Mouse (Mus musculus) lung, embryonic 16.5 days (tissue): ENCODE measurements at regions not wholly inside any gene's neighbourhood (a gene's known extent, or its start where the extent isn't known, plus 50 kb on each side); places are given as distances from the start of the nearest gene placed in this dataset.

Experiments
- ATAC-seq: fragments of 200-750 bp; cut with Nextera tagmentation; 2 replicates; pipeline ENCODE4 v1.8.0; 2017; ENCODE audit warnings: low read depth, mild to moderate bottlenecking, moderate library complexity
- H3K27ac ChIP-seq: fragments of 300-500 bp; sonication (generic); 2 replicates; pipeline ENCODE4 v1.5.1; 2014; ENCODE audit warnings: mild to moderate bottlenecking, control low read depth, low read length
- H3K27me3 ChIP-seq: fragments of 300-500 bp; sonication (generic); 2 replicates; pipeline ENCODE4 v1.6.1; 2014; ENCODE audit warnings: low read depth, low read length, mixed read lengths; ENCODE audit not compliant: control insufficient read depth, insufficient read depth
- H3K36me3 ChIP-seq: fragments of 300-500 bp; sonication (generic); 2 replicates; pipeline ENCODE4 v1.6.1; 2014; ENCODE audit warnings: low read length; ENCODE audit not compliant: control insufficient read depth, insufficient read depth
- H3K4me1 ChIP-seq: fragments of 300-500 bp; sonication (generic); replicated peaks from 2 replicates; pipeline ENCODE4 v1.6.1; 2014; ENCODE audit warnings: low read length, mixed read lengths; ENCODE audit not compliant: control insufficient read depth, insufficient read depth
- H3K4me2 ChIP-seq: fragments of 300-500 bp; sonication (generic); 2 replicates; pipeline ENCODE4 v1.6.1; 2014; ENCODE audit warnings: low read depth, low read length, control low read depth
- H3K4me3 ChIP-seq: fragments of 300-500 bp; sonication (generic); 2 replicates; pipeline ENCODE4 v1.5.1; 2014; ENCODE audit warnings: mild to moderate bottlenecking, low read length, control low read depth
- H3K9ac ChIP-seq: fragments of 300-500 bp; sonication (generic); 2 replicates; pipeline ENCODE4 v1.6.1; 2014; ENCODE audit warnings: low read length, control low read depth
- H3K9me3 ChIP-seq: fragments of 300-500 bp; sonication (generic); 2 replicates; pipeline ENCODE4 v1.6.1; 2016; ENCODE audit warnings: low read length; ENCODE audit not compliant: control insufficient read depth
- WGBS: fragments of 180-500 bp; shearing (Covaris S2); extraction: QIAGEN DNeasy Blood & Tissue Kit; methylation state at CpG from one replicate; pipeline ENCODE4 v1.1.7; 2014; 5-methylcytosine and 5-hydroxymethylcytosine counted together

DNA sequence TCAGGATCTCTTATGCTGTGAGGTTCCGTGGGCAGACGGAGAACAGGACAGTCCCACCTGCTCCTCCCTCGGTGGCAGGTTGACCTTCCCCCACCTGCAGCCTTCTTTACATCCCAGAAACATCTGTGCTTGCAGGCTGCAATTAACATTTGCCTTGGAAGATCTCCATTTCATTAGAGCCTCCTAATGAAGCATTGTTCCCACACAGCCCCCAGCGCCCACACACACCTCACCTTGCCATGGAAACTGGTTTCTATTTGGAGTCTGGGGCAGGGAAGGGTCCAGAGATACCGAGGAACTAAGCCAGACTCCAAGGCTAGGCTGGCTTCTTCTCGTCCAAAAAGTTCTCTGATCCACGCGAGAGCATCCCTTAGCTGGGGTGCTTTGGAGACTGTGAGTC is 56.6 kb upstream of the Rpl38 start:
- no peak for ATAC-seq
- Histone ChIP-seq H3K27ac (no peak overlapping the region), H3K27me3 (no peaks in the 10 kb centered on the region), H3K9me3 (no peaks in the 10 kb centered on the region), H3K4me1 (no peaks in the 10 kb centered on the region), H3K9ac (no peak overlapping the region), H3K4me3 (no peak overlapping the region), H3K4me2 (no peak overlapping the region), H3K36me3 (no peaks in the 10 kb centered on the region)
- WGBS, result 76% methylated on average over 8 of the region's 8 CpGs

DNA sequence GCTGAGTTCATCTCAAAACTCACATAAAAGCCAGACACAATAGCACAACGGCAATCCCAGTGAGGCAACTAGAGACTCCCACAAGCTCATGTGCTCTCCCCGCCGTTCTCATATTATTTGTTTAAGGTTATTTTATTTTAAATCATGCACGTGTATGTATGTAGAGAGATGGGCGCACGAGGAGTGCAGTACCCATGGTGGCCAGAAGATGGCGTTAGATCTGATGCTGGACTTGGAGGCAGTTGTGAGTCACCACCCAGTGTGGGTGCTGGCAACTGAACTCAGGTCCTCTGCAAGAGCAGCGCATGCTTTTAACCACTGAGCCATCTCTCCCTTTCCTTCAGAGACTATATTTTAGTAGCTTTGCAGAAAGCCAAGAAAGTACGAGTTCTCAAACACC is 60.3 kb upstream of the Rpl38 start:
- H3K9ac ChIP-seq, result no peak overlapping the region

DNA sequence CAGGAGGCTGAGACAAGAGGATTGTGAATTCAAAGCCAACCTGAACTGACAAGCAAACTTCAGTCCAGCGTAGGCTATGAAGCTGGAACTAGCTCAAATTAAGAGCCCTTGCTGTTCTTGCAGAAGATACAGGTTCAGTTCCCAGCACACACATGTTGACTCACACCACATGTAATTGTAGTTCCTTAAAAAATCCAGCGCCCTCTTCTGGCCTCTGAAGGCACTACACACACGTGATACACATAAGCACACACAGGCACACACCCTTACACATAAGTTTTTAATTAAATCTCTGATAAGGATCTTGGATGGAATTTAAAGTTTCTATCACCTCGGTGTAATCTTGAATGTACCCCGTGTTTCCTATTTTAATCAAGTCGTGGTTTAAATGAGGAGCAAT is 65.2 kb upstream of the Rpl38 start:
- Histone ChIP-seq H3K27ac (no peak overlapping the region), H3K9me3 (no peaks in the 10 kb centered on the region), H3K27me3 (no peaks in the 10 kb centered on the region), H3K36me3 (no peaks in the 10 kb centered on the region), H3K4me3 (no peak overlapping the region), H3K4me2 (no peak overlapping the region), H3K4me1 (no peaks in the 10 kb centered on the region), H3K9ac (no peak overlapping the region)
- 79% methylated on average over 6 of the region's 6 CpGs for WGBS
- no peak for ATAC-seq

More for the DNA sequence above, 60.3 kb upstream of the Rpl38 start:
- WGBS, result 84% methylated on average over 9 of the region's 9 CpGs
- Histone ChIP-seq H3K27ac (no peak overlapping the region), H3K4me2 (no peak overlapping the region), H3K4me3 (no peak overlapping the region), H3K9me3 (no peaks in the 10 kb centered on the region), H3K4me1 (no peaks in the 10 kb centered on the region), H3K36me3 (no peaks in the 10 kb centered on the region), H3K27me3 (no peaks in the 10 kb centered on the region)
- ATAC-seq, result no peak

DNA sequence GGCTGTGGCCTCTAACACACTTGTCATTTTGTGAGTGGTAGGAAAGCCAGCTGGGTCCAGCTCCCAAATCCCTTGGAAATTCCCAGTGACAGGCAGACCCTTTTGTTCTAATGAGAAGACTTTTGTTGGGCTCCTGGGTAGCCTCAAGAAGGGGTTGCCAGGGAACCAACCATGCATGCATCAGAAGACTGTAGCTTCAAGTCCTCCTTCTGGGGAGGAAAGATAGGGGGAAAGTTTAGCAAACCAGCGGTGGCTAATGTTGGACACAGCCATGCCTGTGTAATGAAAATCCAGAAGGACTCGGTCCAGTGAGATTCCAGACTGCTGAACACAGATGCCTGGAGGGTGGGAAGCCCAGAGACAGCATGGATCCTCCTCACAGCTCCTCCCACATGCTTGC is 71.1 kb upstream of the Rpl38 start:
- Histone ChIP-seq H3K9me3 (no peaks in the 10 kb centered on the region), H3K27me3 (no peaks in the 10 kb centered on the region), H3K4me3 (no peak overlapping the region), H3K36me3 (no peaks in the 10 kb centered on the region), H3K4me1 (no peaks in the 10 kb centered on the region), H3K27ac (no peak overlapping the region), H3K9ac (no peak overlapping the region), H3K4me2 (no peak overlapping the region)
- ATAC-seq, result no peak
- 55% methylated on average over 2 of the region's 2 CpGs for WGBS

DNA sequence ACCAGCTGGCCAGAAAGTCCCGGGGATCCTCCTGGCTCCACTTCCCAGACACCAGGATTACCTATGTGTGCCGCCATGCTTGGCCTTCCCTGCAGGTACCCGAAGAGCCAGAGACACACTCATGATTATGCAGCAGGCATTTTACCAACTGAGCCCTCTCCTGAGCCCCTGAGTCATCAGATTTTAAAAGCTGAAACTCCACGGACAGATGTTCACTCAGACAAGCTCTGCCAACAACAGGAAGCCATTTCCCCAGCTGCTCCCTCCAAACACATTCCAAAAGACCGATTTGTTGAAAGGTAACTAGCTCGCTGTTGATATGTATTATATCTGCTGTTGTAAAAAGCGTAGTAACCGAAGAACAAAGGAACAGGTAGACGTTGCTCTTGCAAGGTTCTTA is 75.4 kb upstream of the Rpl38 start:
- ATAC-seq, result no peak
- H3K9me3 ChIP-seq, result no peaks in the 10 kb centered on the region
- H3K27me3 ChIP-seq, result no peaks in the 10 kb centered on the region
- 62% methylated on average over 9 of the region's 9 CpGs for WGBS
- H3K4me1 ChIP-seq, result no peaks in the 10 kb centered on the region
- H3K4me2 ChIP-seq, result no peak overlapping the region
- no peak overlapping the region for H3K27ac ChIP-seq
- no peak overlapping the region for H3K4me3 ChIP-seq
- H3K9ac ChIP-seq, result no peak overlapping the region
- H3K36me3 ChIP-seq, result no peaks in the 10 kb centered on the region

DNA sequence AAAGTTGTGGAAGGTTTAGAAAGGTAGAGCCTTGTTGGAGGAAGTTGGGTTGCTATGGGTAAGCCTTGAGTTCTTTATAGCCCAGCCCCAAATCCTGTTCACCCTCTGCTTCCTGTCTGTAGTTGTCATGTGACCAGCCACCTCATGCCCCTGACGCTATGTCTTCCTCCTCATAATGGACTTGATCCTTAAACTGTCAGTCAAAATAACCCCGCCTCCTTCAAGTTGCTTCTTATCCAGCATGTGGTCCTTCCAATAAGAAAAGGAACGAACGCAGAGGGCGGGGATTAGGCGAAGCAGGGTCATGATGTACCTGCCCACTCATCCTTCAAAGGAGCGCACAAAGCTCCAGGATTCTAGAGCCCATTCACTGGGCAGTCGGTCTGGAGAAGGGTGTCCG is 79.8 kb upstream of the Rpl38 start:
- H3K27me3 ChIP-seq, result no peaks in the 10 kb centered on the region
- H3K36me3 ChIP-seq, result no peaks in the 10 kb centered on the region
- no peak overlapping the region for H3K27ac ChIP-seq
- H3K9ac ChIP-seq, result no peak overlapping the region
- H3K4me3 ChIP-seq, result no peak overlapping the region
- no peak for ATAC-seq
- WGBS, result 67% methylated on average over 9 of the region's 9 CpGs
- H3K9me3 ChIP-seq, result no peaks in the 10 kb centered on the region
- no peak overlapping the region for H3K4me2 ChIP-seq
- no peaks in the 10 kb centered on the region for H3K4me1 ChIP-seq

DNA sequence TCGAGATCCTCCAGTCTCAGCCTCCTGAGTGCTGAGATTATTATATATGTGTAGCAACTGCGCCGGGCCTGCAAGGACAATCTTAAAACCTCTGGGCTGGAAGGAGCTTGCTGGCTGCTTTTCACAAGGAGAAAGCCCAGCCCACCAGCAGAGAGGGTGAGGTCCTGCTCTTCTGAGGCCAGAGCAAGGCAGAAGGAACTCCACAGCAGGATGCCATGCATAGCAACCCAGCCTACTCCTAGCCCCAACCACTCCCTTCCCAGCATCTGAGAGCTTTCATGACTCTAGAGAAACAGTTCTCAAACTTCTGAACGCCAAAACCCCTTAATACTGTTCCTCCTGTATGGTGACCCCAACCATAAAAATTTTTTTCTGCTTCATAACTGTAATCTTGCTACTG is 80.3 kb upstream of the Rpl38 start:
- no peaks in the 10 kb centered on the region for H3K36me3 ChIP-seq
- no peaks in the 10 kb centered on the region for H3K27me3 ChIP-seq
- H3K4me2 ChIP-seq, result no peak overlapping the region
- H3K4me1 ChIP-seq, result no peaks in the 10 kb centered on the region
- no peak overlapping the region for H3K9ac ChIP-seq
- no peak overlapping the region for H3K4me3 ChIP-seq
- H3K9me3 ChIP-seq, result no peaks in the 10 kb centered on the region
- no peak for ATAC-seq
- no peak overlapping the region for H3K27ac ChIP-seq
- WGBS, result 79% methylated on average over 4 of the region's 4 CpGs

DNA sequence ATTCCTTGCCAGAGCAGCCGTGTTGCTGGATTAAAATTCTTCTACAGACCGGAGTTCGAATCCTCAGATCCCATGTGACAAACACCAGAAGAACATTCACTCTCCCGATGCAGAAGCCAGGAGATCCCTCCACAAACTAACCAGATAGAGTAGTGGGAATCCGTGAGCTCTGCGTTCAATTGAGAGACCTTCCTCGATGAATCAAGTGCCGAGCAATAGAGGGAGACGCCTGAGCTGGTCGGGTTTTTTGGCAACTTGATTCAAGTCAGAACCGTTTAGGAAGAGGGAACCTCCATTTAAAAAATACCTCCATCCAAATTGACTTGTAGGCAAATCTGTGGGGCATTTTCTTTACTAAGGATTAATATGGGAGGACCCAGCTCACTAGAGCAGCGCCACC is 81.9 kb upstream of the Rpl38 start:
- peaks cover 3% of the 10 kb centered on the region; the same call in 1 of the 2 replicates for H3K9me3 ChIP-seq
- ATAC-seq, result no peak
- H3K4me3 ChIP-seq, result no peak overlapping the region
- H3K27me3 ChIP-seq, result no peaks in the 10 kb centered on the region
- H3K9ac ChIP-seq, result no peak overlapping the region
- no peak overlapping the region for H3K27ac ChIP-seq
- no peaks in the 10 kb centered on the region for H3K36me3 ChIP-seq
- 80% methylated on average over 12 of the region's 12 CpGs for WGBS
- no peaks in the 10 kb centered on the region for H3K4me1 ChIP-seq
- no peak overlapping the region for H3K4me2 ChIP-seq

DNA sequence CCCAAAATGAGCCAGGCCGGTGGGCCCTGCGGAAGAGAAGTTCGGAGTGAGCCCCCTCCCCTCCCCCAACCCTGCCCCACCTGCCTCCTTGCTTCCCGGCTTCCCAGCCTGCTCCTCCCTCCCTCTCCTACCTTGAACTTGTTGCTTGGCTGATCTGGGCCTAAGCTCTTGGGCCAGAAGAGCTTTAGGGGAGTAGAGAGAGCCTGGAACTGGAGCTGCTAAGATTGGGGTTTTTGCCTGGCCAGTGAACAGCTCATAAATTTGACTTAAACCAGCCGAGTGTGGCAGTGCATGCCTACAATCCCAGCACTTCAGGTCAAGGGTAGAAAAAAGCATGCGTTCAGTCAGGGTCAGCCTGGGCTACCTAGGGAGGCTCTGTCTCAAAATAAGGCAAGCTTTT is 83.5 kb upstream of the Rpl38 start:
- WGBS, result 70% methylated on average over 6 of the region's 6 CpGs
- H3K36me3 ChIP-seq, result no peaks in the 10 kb centered on the region
- no peak for ATAC-seq

DNA sequence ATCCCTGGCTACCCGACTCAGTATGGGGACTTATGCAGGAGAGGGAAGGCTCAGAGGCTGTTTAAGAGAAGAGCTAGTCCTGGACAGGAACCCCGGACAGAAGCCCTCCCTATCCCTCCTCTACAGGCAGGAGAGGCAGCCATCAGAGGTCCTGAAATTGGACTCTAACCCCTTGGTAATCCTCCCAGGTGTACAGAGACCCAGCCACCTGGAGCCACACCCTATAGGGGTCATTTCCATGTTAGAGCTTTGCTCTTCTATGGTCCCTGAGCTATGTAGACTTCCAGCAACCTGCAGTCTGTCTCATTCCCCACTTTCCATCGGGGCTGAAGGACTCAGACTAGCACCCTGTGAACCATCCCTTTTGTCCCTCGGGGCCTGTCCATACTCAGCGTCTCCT is 84.2 kb upstream of the Rpl38 start:
- no peaks in the 10 kb centered on the region for H3K4me1 ChIP-seq
- no peak overlapping the region for H3K4me3 ChIP-seq
- no peak overlapping the region for H3K27ac ChIP-seq
- H3K27me3 ChIP-seq, result no peaks in the 10 kb centered on the region
- no peak for ATAC-seq
- H3K4me2 ChIP-seq, result no peak overlapping the region
- 67% methylated on average over 5 of the region's 5 CpGs for WGBS
- H3K9ac ChIP-seq, result no peak overlapping the region
- no peaks in the 10 kb centered on the region for H3K36me3 ChIP-seq
- peaks cover 3% of the 10 kb centered on the region; the same call in 1 of the 2 replicates for H3K9me3 ChIP-seq

More for the DNA sequence above, 83.5 kb upstream of the Rpl38 start:
- Histone ChIP-seq H3K9me3 (peaks cover 3% of the 10 kb centered on the region; the same call in 1 of the 2 replicates), H3K4me3 (no peak overlapping the region), H3K9ac (no peak overlapping the region), H3K4me1 (no peaks in the 10 kb centered on the region), H3K27ac (no peak overlapping the region), H3K27me3 (no peaks in the 10 kb centered on the region), H3K4me2 (no peak overlapping the region)
